Mouse (Mus musculus) small intestine, adult 2 months (tissue): ENCODE measurements around the gene Prdm2.

Experiments
- CTCF ChIP-seq: fragments of 200-500 bp; IDR thresholded peaks from 2 replicates; pipeline ENCODE4 v1.5.1; 2012; ENCODE audit warnings: low read depth, mild to moderate bottlenecking, control low read depth, inconsistent platforms, low read length, moderate library complexity, mixed read lengths; ENCODE audit not compliant: insufficient replicate concordance, insufficient read length; ENCODE audit errors: extremely low read depth
- POLR2A ChIP-seq: fragments of 200-500 bp; IDR thresholded peaks from 2 replicates; pipeline ENCODE4 v1.6.1; 2012; ENCODE audit warnings: low read depth, mild to moderate bottlenecking, control low read depth, inconsistent platforms, low read length, moderate library complexity

GRCm38 (mm10) chr4:143130441-143130840 lies 82.4 kb downstream of the Prdm2 start:
- TF ChIP-seq CTCF (no peak), POLR2A (no peak)
